Mouse (Mus musculus): ENCODE results near the gene Cdh5. TPM values are rescaled to one million over a fixed set of nuclear protein-coding genes. Genes with fewer than 3 reads are reported as not detected.

The Cdh5 gene
- polyA plus RNA-seq, 1 experiment from 2014 or later: 25.5 TPM

DNA sequence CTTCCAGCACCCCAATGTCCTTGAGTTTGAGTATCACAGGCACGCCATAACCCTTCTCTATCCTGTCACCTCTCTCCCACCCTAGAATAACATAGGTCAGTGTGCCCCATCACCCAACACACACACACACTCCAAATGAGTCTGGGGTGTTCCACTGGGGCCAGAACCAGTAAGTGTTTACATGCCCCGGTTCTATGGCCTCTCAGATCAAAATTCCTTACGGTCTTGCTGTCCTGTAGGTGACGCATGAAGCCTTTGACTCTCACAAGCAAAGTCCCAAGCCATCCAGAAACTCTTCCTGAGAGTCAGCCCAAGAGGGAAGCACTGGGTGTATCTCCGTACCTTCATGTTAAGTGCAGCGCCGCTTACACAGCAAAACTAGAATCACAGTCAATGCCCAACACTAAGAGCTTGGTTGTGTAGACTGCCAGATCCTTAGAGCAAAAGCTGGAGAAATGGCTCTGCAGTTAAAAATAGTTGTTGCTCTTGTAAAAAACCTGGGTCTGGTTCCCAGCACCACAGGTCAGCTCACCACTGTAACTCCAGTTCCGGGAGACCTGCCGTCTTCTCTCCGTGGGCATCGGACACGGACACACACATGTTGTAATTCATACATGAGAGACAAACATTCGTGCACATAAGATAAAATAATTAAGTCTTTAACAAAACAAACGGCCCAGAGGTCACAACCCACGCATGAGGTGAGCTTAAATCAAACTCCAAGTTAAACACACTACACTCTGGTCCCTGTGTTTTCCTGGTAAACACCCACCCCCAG, 45.5 kb downstream of the Cdh5 start:
- Histone ChIP-seq H3K36me3 (no peaks in the 10 kb centered on the region), H3K27me3 (no peaks in the 10 kb centered on the region), H3K4me3 (no peak overlapping the region), H3K9me3 (no peaks in the 10 kb centered on the region), H3K4me2 (replicated peaks) (no peak overlapping the region), H3K4me1 (no peaks in the 10 kb centered on the region), H3K9ac (no peak overlapping the region), H3K27ac (no peak overlapping the region)
- no peak for ATAC-seq (ENCODE audit: low FRiP score, low read depth)
- 88% methylated on average over 15 of the region's 15 CpGs for WGBS

DNA sequence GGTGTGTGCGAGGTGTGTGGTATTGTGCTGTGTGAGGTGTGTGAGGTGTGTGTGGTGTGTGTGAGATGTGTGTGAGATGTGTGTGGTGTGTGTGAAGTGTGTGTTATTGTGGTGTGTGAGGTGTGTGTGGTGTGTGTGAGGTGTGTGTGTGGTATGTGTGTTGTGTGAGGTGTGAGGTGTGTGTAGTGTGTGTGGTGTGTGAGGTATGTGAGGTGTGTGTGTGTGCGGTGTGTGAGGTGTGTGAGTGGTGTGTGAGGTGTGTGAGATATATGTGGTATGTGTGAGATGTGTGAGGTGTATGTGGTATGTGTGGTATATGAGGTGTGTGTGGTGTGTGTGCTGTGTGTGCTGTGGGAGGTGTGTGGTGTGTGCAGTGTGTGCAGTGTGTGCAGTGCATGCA, 46.5 kb downstream of the Cdh5 start:
- Histone ChIP-seq H3K4me3 (no peak overlapping the region), H3K36me3 (no peaks in the 10 kb centered on the region), H3K4me2 (replicated peaks) (no peak overlapping the region), H3K9ac (no peak overlapping the region), H3K27me3 (no peaks in the 10 kb centered on the region), H3K27ac (no peak overlapping the region), H3K9me3 (no peaks in the 10 kb centered on the region), H3K4me1 (no peaks in the 10 kb centered on the region)
- no peak for ATAC-seq (ENCODE audit: low FRiP score, low read depth)
- WGBS: 92% methylated on average over 2 of the region's 2 CpGs

DNA sequence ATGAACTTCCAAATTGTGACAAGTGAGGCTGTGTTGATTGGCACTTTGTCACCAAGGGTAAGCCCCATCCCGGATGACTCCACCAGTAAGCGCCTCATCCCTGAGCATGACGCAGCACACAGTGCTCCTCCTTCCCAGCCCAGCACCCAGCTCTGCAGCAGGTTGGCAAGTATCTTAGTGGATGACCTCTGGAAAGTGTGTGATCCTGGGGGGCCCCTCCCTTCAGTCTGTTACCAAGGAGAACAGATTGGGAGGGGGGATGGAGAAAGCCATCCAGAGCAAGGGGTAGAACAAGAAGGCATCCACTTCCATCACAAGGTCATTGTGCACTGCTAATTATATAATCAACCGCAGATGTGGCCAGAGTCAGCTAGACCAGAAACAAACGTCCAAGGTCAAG, 59.3 kb downstream of the Cdh5 start:
- ATAC-seq (ENCODE audit: low FRiP score, low read depth): no peak
- 65% methylated on average over 5 of the region's 5 CpGs for WGBS

DNA sequence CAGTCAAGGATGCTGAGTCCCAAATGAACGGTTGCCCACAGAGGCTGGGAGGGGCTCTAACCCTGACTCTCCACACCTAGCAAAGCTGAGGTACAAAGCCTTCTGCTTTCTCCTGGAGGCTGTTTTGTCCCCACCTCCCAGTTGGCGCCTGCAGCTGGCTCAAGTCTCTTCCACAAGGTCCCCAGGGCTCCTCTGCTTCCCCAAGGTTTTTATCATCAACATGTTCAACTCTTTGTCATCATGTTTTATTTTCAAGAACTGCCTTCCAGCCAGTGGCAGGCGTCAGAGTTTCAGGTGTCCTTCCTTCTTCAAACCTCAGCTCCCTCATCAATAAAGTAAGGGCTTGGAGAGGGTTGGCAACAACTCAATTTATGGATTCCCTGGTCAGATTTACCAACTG, 68.0 kb downstream of the Cdh5 start:
- Histone ChIP-seq H3K4me2 (replicated peaks) (no peak overlapping the region), H3K36me3 (no peaks in the 10 kb centered on the region), H3K4me1 (peaks cover 8% of the 10 kb centered on the region), H3K9me3 (no peaks in the 10 kb centered on the region), H3K27ac (no peak overlapping the region), H3K9ac (no peak overlapping the region), H3K4me3 (no peak overlapping the region), H3K27me3 (peaks cover 64% of the 10 kb centered on the region)
- no peak for ATAC-seq (ENCODE audit: low FRiP score, low read depth)
- 73% methylated on average over 3 of the region's 3 CpGs for WGBS

More for the DNA sequence above, 59.3 kb downstream of the Cdh5 start:
- no peak overlapping the region for H3K4me2 ChIP-seq (replicated peaks)
- H3K4me3 ChIP-seq: no peak overlapping the region
- H3K27me3 ChIP-seq: peaks cover 3% of the 10 kb centered on the region; the same call in 1 of the 2 replicates
- no peak overlapping the region for H3K9ac ChIP-seq
- H3K4me1 ChIP-seq: no peaks in the 10 kb centered on the region
- no peak overlapping the region for H3K27ac ChIP-seq
- no peaks in the 10 kb centered on the region for H3K36me3 ChIP-seq
- no peaks in the 10 kb centered on the region for H3K9me3 ChIP-seq

DNA sequence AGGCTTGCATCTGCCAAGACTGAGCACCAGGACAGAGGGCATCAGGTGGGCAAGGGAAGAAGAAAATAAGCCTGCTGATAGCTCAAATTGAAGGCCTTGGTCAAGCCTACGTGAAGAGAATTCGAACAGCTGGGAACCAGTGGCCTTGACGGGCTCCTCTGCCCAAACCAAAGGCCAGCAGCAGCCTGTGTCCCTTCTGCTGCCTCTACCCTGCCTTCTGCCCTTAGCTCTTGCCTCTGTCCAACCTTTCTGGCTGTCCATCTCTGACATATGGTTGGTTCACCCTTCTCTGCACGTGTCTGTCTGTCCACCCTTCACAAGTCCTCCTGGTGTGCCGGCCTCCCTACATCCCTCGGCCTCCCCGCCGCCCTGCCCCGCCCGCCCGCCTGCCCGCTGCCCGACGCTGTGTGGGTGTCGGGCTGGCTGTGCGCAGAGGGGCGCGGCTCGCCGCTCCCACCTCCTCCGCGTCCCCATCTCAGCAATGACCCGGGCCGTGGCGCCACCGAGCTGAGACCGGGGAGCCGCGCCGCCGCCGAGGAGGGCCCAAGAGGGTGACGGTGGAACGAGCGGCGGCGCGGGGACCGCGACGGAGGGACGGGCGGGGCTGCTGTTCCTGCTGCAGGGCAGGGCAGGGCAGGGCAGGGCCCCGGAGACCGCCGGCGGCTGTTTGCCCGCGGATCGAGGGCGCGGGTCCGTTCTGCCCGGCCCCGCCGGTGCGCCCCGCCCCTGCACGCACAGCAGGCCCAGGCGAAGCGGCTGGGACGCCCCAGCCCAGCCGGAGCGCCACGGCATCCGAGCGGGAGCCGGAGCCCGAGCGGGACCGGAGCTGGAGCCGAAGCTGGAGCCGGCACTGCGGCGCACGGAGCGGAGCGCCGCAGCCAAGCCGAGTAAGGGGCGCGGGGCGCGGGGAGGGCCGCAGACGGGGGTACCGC, 69.0 kb downstream of the Cdh5 start, which contains the start of gene Bean1:
Bean1 (plus strand) TSS at position 325 of the 932 bp plus-strand sequence.
- peaks cover 8% of the 10 kb centered on the region for H3K4me1 ChIP-seq
- no peak within 1 kb of the TSS for H3K27ac ChIP-seq
- peaks cover 65% of the 10 kb centered on the region for H3K27me3 ChIP-seq
- H3K9me3 ChIP-seq: no peaks in the 10 kb centered on the region
- H3K4me2 ChIP-seq (replicated peaks): peak within 1 kb of the TSS; percentile 95
- peak; percentile 83 for ATAC-seq (ENCODE audit: low FRiP score, low read depth)
- peak within 1 kb of the TSS; percentile 66 for H3K4me3 ChIP-seq
- H3K9ac ChIP-seq: peak within 1 kb of the TSS; percentile 78
- 2% methylated on average over 49 of the region's 87 CpGs for WGBS
- H3K36me3 ChIP-seq: no peaks in the 10 kb centered on the region

DNA sequence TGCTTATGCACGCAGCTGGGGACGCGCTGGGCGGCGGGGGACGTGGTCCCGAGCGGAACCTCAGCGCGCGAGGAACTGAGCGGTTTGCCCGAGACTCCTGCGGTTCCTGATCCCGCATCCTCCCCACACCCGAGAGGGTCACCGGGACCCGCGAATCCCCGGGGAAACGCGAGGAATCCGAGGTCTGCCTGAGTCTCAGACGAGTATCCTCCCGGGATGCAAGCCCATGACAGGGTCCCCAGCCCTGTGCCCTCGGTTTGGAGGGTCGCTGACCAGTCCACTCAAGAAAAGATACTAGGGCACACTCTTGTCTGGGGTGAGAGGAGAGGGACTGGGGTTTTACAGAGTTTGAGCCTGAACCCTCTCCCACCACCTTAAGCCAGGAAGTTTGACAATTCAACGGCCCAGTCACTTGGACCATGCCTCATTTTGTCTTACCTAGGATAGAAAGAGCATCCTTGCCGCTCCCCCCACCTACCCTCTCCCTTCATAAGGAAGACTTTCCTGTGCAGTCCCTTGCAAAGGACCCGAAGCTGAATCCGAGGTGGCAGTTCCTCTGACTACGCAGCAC, 69.7 kb downstream of the Cdh5 start:
- peak; percentile 25; the same call in 1 of the 2 replicates for ATAC-seq (ENCODE audit: low FRiP score, low read depth)
- H3K4me2 ChIP-seq (replicated peaks): peak overlapping the region; percentile 95

DNA sequence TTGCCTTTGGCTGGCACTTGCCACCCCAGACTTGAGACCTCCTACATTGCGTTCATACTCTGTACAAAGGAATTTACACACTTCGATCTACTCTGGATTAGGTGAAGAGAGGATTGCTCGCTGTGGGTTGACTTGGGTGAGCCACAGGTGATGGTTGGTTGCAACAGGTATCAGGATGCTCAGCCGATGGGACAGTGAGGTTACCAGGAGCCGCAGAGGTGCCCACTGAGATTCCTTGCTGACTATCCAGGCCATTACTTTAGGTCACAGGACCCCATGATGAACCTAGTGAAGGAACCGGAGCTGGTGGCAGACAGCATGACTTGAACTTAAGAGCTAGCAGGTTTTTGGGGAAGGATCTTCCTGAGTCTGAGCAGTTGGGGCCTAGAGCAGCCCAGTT, 71.0 kb downstream of the Cdh5 start:
- H3K4me2 ChIP-seq (replicated peaks): no peak overlapping the region
- no peaks in the 10 kb centered on the region for H3K9me3 ChIP-seq
- no peak overlapping the region for H3K4me3 ChIP-seq
- H3K36me3 ChIP-seq: no peaks in the 10 kb centered on the region
- no peak overlapping the region for H3K9ac ChIP-seq
- H3K27me3 ChIP-seq: peaks cover 66% of the 10 kb centered on the region
- no peak for ATAC-seq (ENCODE audit: low FRiP score, low read depth)
- peaks cover 8% of the 10 kb centered on the region for H3K4me1 ChIP-seq
- no peak overlapping the region for H3K27ac ChIP-seq
- WGBS: 91% methylated on average over 6 of the region's 6 CpGs

More for the DNA sequence above, 69.7 kb downstream of the Cdh5 start:
- H3K9ac ChIP-seq: peak overlapping the region; percentile 78
- H3K9me3 ChIP-seq: no peaks in the 10 kb centered on the region
- 7% methylated on average over 20 of the region's 32 CpGs for WGBS
- H3K27me3 ChIP-seq: peaks cover 70% of the 10 kb centered on the region
- no peak overlapping the region for H3K27ac ChIP-seq
- H3K4me1 ChIP-seq: peaks cover 8% of the 10 kb centered on the region
- peak overlapping the region; percentile 66 for H3K4me3 ChIP-seq
- no peaks in the 10 kb centered on the region for H3K36me3 ChIP-seq

DNA sequence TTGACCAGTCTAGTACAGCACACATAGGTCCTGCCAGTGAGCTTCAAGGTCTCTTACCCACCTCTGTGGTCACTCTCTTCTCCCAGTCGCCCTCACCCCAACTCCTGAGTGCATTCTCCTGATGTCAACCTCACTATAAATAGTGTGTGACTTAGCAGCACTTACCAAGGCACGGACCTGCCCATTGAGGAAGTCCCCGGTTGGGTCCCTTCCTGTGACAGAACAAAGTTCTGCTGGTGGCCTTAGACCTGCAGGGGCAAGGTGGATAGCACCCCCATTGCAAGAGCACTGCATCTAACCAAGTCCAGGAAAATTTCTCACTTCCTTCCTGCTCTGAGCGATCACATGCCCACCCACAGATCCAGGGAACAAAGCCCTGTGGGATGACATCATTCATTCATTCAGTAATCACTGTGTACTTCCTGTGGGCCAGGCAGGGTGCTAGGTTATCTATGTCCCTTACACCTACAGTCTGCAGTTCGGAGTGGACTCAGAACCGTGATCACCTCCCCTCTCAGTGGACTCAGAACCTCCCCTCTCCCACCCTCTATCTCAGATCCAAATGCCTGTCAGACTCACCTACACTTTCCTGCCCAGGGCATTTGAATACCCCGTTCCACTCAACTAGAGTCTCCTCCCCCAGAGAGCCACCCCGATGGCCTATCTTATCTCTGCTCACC, 74.6 kb downstream of the Cdh5 start:
- Histone ChIP-seq H3K9ac (no peak overlapping the region), H3K4me2 (replicated peaks) (no peak overlapping the region), H3K27me3 (peaks cover 41% of the 10 kb centered on the region), H3K27ac (no peak overlapping the region), H3K4me3 (no peak overlapping the region), H3K9me3 (no peaks in the 10 kb centered on the region), H3K4me1 (peaks cover 4% of the 10 kb centered on the region), H3K36me3 (no peaks in the 10 kb centered on the region)
- ATAC-seq (ENCODE audit: low FRiP score, low read depth): no peak
- WGBS: 67% methylated on average over 8 of the region's 8 CpGs

DNA sequence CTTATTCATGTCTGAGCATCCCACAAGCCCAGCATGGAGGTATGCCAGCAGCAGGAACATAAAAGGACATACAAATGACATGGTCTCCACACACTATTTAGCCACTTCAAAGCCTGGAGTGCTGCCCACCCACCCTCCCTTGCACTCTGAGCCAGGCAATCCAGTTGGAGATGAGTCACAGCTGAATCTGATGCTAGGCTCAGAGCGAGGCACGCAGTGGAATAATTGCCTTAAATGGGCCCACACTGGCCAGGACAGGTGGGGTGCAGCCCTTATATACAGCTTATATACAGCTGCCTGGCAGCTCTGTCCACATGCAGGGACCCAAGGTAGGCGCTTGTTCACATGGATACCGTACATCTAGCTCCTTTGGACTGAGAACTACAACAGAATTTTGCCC, 75.6 kb downstream of the Cdh5 start:
- H3K4me3 ChIP-seq: no peak overlapping the region
- H3K9me3 ChIP-seq: no peaks in the 10 kb centered on the region
- H3K9ac ChIP-seq: no peak overlapping the region
- no peak overlapping the region for H3K4me2 ChIP-seq (replicated peaks)
- H3K4me1 ChIP-seq: no peaks in the 10 kb centered on the region
- WGBS: 63% methylated on average over 4 of the region's 4 CpGs
- no peaks in the 10 kb centered on the region for H3K36me3 ChIP-seq
- no peak overlapping the region for H3K27ac ChIP-seq
- no peak for ATAC-seq (ENCODE audit: low FRiP score, low read depth)
- H3K27me3 ChIP-seq: peaks cover 30% of the 10 kb centered on the region

DNA sequence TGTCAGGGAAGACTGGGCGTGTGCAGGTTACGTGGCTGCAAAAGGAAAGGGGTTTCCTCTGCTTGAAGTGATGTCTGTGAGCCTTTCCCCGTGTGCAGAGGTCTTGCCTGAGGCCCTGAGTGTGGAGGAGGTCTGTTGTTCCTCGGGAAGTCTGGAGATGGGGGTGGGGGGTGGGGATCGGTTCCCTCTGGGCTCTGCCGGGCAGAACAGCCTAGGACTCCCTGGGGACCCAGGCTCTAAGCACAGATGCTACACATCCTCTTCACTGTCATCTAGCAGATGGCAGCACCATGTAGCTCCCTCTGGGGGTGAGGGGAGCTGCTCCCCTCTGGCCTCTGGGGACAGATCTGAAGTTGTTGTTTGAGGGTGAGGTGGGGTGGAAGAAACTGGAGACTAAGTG, 83.5 kb downstream of the Cdh5 start:
- Histone ChIP-seq H3K4me2 (replicated peaks) (no peak overlapping the region), H3K9ac (no peak overlapping the region), H3K27me3 (no peaks in the 10 kb centered on the region), H3K9me3 (no peaks in the 10 kb centered on the region), H3K4me3 (no peak overlapping the region), H3K27ac (no peak overlapping the region), H3K4me1 (no peaks in the 10 kb centered on the region), H3K36me3 (no peaks in the 10 kb centered on the region)
- WGBS: 27% methylated on average over 6 of the region's 6 CpGs
- no peak for ATAC-seq (ENCODE audit: low FRiP score, low read depth)

DNA sequence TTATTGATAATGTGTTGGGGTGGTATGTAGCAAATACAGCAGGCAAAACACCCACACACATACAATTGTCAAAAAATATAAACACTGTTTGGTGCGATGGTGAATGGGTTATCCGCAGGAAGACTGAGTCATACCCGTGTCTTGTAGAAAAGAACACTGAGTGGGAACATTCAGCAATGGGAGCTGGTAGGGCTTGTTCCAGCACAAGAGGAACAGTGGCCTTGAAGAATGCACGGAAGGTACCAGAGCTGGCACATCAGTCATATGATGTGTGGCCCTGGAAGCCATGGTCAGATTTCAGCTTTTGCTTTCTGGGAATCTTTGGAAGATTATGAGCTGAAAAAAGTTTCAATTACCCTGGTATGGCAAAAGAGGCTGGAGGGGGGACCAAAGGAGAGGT, 85.4 kb downstream of the Cdh5 start:
- no peak for ATAC-seq (ENCODE audit: low FRiP score, low read depth)
- Histone ChIP-seq H3K4me3 (no peak overlapping the region), H3K27me3 (no peaks in the 10 kb centered on the region), H3K9ac (no peak overlapping the region), H3K36me3 (no peaks in the 10 kb centered on the region), H3K27ac (no peak overlapping the region), H3K4me2 (replicated peaks) (no peak overlapping the region), H3K9me3 (no peaks in the 10 kb centered on the region), H3K4me1 (no peaks in the 10 kb centered on the region)
- WGBS: 92% methylated on average over 4 of the region's 4 CpGs
